Mouse (Mus musculus) T-cell, adult 2 months (primary cell): ENCODE data around the gene Sox6.
"Not testable (repeated sequence)": the region's sequence is repeated elsewhere in the genome, so short reads cannot be mapped to it uniquely, and the experiment has no call there.

Source experiments
- DNase-seq: peaks from one replicate; pipeline ENCODE4 v3.0.0; 2022; ENCODE audit warnings: low spot score

Gene Sox6

DNA sequence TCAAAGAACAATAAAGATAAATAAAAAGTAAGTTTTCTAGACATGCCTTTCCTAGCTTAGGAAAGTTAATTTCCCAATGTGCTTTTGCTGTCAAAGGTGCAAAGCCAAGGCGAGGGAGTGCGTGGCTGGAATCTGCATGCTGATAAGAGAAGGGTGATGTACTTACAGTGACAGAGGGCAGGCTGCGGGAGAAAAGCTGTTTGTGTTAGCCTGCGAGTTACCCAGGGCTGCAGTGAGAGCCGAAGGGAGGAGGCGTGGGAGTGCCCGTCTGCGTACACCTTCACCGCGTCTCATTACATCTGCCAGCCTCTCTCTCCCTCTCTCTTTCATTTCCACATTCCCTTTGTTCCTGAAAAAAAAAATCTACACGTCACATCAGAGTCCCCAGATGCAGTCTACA, at the start of gene Sox6:
Gene Sox6, minus strand, starts transcription at position 286 of the 400 bp plus-strand sequence.
- DNase-seq: no peak

DNA sequence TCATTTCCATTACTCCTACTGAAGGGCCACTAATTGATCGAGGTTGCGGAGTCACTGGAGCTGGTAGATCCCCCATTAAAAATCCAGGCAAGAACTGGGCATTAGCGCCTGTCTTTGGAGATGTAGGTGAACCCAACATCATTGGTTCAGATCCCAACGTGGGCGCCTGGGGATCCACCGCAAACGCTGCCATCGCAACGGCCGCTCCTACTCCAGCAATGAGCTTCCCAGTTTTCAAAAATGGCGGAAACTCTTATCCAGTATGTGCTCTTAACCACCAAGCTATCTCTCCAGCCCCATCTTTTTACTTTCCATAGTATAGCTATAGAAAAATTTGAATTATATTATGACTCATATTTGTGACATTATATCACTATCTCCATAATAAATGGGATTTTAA, 45.8 kb upstream of the Sox6 start, which contains the start of gene Gm4353:
Gene Gm4353, minus strand, starts transcription at position 270 of the 400 bp plus-strand sequence.
- DNase-seq: not testable (repeated sequence)

DNA sequence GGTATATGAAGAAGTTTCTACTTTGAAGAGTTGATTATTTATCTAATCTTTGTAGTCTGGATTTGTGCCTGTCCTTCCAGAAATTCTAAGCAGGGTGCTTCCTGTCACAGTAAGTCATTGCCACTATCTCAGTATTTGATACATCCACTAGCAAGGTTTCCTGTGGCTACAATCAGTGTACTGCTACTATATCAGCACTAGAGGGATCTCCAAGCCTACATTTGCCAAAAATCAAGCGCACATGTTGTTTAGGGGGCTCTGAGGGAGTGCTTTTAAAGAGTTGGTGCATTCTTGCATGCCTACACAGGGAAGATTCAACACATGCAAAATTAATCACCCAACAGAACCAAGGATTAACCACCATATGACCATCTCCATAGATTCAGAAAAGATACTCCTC, 22.1 kb upstream of the Sox6 start:
- DNase-seq: no peak

DNA sequence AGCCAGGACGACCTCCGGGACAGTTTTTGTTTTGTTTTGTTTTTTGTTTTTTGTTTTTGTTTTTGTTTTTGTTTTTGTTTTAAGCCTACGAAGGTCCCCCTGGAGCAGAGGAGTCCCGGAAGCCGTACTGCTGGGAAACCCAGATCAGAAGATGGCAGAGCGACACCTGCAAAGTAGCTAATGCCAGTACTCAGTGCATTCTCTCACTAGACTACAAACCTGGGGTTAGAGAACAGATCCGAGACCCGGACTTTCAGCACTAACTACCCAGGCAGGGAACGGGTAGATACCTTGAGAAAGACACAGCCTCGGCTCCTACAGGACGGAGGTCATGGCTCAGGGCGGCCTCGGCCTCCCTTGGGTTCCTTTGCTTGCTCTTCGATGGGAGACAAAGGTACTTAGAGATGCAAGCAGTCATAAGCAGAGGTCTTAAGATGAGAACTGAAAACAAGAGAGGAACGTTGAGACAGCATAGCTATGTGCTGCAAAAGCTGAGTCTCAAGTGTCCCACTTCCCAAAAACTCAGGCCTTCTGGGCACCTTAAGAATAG, 1.9 kb upstream of the Sox6 start:
- DNase-seq: no peak

DNA sequence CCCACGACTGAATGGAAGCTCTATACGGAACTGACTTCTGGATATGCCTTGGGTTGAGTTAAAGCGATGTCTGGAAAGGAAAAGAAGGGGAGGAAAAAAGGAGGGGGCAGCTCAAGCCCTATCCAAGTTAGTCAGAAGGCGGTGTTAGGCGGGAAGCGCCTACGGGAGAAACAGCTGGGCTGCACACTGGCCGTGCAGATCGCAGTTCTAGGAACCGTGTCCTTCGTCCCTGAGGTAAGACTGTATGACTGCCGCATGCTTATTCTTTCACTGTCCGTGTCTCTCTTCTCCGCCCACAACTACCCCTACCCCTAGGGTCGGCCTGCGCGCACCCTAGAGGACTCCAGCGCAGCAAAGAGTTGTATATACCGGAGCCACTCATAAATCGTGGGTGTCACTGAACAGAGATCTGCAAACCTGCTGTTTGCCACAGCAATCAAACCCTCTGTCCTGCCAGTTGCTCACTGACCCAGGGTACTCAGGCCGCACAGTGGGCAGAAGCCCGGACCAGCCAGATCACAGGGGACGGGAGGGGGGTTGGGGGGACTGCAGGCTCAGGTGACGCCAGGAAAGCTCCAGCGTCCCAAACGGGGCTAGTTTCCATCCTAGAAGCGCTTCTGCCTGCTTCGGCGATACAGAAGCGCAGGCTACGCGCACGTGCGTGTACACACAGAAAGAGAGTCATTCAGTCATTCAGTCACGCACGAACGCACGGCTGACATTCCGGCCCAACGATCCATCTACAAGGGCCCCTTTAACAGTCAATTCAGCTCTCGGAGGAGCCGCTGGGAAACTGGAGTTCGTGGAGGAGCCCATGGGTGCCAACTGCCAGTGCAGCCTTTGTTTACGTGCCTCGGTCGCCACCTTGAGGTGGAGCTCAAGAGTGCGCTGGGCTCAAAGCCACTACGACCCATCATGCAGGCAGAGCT, 1.2 kb upstream of the Sox6 start:
- DNase-seq: peak; percentile 66

DNA sequence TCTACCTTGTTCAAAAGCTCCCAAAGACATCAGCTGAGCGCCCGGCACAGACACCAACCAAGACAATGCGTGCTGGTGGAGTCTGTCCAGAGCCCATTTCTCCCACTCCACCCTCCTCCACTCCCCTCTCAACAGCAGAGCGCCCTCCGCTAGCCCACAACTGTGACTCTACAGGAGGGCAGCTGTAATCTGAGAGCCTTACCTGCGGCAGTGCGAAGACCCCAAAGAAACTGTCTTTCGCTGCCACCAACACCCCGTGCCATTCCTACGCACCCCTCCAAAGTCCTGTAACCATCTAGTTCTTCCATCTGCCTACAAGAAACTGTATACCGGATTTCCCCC, 571 bp upstream of the Sox6 start, which contains the start of gene 1110004F10Rik:
Gene 1110004F10Rik, plus strand, starts transcription at position 202 of the 342 bp plus-strand sequence.
- DNase-seq: no peak

DNA sequence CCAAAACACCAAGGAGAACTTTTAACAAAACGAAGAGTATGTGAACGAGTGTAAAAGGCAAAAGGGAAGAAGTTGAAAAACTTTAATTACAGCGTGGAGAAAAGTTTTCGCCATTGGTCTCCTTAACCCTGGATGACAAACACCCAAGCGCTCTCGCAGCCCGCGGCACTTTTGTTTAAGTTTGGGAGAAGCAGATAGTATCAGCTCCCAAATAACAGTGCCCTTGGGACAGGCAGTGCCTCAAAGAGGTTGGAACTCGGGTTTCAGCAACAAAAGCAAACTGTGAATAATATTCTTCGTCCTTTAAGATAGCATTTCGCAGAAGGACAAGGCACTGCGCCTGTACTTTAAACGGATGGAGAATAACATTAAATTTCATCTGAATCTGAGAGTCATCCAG, 572 bp downstream of the Sox6 start:
- DNase-seq: no peak

DNA sequence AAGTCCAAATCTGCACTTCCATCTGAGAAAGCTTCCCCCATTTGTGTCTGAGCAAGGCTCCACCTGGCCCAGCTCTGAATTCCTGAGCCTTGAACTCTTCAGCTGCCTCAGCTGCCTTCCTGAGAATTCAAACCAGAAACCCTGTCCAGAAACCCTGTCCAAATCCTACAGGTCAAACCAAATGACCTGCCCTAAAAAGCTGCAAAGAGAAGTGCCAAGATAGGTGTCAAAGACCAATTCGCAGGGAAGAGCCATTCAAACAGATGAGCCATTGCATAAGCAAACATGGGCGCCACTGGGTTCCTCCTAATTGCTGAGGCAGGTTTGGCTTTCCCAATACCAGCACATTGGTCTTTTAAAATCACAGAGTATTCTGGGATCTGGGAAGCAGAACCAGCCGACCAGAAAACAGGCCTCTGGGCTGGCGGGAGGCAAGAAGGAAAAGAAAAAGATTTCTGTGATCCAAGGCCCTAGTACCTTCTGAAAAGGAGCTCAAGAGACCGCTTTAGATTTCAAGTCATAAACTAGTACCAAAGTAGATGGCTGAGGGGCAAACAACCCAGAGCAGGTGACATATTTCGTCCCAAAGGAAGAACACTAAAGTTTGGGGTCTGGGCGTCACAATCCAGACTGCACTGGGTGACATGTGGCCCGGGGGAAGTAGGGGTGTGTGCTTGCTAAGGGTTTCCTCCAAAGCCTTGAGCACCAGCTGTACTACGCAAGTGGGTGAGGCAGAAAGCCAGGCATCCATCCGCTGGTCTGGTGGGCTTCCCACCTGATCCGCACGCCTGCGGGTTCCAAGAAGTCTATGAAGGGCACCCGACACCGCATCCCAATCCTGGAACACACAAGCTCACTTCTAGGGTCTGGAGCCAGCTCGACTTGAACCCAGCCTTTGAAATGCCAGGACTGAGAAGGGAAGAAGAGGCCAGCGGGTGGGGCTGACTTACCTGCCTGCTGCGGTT, 1.7 kb downstream of the Sox6 start:
- DNase-seq: no peak

DNA sequence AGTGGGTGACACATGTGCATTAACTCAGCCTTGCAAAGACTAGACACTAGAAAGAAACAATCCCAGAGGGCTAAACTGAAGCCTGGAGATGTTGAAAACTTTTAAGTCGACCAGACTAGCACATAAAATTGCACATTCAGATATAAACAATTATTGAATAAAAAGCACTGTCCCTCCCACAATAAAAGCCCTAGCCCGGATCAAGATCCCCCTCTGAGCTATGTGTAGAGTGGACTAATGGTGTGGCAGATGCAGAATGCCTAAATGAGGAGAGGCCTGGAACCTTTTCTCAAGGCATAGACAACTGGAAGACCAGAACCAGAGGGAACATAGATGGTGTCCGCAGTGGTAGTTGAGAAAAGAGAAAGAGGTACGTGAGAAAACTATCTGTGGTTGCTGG, 3.1 kb downstream of the Sox6 start:
- no peak for DNase-seq

DNA sequence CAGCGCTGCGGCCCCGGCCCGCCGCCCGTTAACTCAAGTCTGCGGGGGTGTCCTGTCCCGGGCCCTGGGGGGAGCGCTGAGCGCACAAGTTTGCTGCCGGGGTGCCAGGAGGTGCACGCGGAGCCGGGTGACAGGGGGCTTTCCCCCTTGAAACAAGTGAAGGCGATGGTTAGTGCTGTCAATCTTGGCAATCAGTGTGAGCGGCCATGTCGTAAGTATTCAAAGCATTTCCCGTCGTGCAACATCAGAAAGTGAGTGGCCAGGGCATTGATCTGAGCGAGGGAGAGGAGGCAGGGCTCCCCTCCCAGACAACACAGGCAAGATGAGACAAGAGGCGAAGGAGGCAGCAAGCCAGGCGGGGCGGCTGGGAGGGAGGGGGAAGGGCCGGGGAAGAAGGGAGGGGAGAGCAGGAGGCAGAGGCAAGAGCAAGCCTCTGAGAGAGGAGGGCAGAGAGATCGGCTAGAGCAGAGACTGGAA, 4.3 kb downstream of the Sox6 start:
- DNase-seq: no peak

DNA sequence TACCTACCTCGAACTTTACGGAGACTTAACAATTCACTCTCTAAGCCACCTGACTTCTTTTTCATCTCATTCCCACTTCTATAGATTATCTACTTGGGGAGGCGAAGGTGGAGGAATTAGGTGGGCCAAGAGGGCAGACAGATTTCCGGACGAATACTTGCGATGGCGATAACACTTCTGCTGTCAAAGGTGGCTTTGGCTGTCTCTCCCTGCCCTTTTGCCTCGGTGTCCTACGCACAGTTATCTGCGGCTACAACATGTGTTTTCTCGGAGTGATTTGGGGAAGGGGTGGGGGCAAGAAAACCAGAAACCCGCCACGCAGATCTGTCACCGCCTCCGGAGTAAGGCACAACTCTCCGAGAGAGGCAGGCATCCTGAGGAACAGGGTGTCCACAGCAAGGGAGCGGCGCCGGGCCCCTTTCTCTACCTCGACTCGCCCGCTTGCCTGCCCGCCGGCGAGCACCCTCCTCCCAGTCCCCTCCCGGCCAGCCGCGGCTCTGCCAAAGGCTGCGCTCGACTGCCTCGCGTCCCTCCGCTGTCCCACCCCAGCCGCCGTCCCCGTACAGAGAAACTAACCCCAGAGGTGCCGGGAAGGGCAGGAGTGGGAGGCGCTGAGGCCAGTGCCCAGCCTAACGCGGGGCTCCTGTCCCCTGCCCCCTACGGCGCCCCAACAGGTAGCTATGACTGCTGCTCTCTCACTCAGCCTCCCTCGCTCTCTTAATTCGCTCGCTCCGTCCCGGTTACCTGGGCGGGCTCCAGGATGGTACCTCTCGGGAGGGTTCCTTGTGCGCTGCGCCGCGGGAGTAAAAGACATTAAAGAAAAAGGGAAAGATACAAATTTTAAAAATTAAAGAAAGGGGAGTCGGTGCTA, 5.0 kb downstream of the Sox6 start:
- DNase-seq: no peak

DNA sequence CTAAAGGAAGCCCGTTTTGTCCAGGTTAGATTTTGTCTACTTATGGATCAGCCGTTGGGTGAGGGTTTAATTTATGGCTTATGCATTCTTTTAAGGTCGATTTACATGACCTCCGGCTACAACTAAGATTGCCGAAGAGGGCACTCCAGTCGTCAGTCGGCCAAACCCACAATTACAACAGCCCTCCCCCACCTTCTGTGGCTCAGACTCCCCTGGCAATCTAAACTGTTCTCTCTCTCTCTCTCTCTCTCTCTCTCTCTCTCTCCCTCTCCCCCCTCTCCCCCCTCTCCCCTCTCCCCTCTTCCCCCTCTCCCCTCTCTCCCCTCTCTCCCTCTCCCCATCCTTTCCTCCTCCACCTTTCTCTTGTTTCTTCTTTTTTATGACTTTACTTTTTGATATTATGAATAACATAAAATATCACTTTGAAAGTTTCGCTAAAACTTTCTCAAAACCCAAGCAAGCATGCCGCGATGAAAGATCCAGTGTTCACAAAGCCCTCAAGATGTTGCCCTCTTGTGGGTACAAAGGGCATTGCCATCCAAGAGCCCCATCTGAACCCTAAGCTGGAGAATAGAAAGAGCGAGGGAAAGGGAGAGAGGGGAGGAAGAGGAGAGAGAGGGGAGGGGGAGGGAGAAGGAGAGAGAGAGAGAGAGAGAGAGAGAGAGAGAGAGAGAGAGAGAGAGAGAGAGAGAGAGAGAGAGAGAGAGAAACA, 5.8 kb downstream of the Sox6 start:
- peak; percentile 53 for DNase-seq

DNA sequence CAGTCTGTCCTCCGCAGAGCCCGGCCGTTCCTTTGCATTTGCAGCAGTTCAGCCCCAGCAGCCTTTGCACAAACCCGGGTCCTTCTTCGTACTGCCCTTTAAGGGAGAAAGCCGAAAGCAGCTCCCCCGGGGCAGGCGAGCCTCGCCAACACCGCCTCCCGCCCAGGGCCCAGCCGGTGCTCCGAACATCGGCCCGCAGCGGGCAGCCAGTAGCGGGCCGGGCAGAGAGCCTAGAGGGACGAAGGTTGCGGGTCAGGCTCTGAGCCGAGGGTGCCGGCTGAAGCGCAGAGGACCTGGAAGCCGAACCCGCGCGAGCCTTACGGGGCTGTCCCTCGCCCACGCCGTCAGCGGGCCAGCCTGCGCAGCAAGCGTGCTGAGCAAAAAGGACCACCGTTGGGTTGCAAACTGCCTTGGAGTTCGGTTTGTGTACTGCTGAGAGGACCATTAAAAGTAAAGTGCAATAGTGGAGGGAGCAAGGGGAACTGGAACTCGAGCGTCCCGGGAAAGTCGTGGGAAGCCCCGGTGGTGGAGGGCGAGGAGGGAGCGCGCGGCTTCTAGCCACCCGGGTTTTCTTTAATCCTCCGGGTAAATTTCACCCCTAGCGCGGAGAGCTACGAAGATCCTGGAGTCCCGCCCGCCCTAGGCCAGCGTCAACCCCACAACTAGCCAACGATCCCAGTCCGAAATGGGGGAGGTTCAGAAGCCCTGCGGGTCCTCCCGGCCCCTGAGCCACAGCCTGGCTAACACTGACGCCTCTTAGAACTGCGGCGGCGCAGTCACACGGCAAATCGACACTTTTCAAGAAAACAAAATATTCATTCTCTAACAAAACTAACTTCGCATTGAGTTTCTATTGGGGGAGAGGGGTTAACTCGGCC, 6.6 kb downstream of the Sox6 start:
- no peak for DNase-seq

DNA sequence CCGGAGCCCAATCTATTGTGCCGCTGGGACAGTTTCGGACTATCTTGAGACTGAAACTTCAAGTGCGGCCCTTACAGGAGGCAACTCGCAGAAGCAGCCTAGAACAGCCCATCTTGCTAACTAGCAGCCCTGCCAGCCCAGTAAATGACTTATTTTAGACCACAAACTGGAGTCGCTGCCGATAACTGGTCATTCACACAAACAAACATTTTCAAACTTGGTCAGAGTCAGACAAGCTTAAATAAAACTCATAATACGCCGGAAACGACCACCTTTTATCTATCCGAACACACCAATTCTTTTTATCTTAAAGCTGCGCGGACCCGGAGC, 7.2 kb downstream of the Sox6 start:
- no peak for DNase-seq

DNA sequence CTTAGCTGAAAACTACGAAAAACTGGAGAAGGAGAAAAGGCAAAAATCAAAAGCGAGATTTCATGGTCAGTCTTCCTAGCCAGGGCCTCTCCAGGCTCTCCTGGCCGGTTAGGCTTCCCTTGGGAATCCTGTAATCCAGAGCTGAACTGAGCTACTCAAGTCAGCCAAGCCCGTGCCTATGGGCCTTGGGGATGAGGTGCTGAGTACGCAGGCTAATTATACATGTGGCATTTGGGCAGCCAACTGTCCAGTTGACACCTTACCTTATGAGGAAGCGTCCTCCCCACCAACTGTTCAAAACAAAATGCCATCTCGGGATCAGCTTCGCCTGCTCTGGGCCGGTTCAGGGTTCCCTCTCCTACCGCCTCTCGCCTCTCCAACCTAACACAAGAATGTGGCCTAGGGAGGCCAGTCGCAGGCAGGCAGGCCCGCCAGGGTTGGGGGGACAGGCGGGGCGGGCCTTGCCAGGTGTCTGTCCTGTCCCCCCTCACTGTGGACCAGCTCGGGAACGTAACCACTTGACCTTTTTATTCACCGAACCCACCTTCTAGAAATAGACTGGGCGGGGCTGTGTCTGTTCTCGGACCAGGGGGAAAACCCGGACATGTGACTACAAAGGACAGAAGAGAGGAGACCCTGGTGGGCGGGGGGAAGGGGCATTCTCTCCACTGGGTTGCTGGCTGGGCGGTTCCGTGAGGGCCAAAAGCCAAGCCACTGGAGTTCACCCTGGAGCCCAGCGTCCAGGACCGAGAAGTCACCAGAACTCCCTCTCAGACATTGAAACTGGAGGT, 7.8 kb downstream of the Sox6 start:
- no peak for DNase-seq

DNA sequence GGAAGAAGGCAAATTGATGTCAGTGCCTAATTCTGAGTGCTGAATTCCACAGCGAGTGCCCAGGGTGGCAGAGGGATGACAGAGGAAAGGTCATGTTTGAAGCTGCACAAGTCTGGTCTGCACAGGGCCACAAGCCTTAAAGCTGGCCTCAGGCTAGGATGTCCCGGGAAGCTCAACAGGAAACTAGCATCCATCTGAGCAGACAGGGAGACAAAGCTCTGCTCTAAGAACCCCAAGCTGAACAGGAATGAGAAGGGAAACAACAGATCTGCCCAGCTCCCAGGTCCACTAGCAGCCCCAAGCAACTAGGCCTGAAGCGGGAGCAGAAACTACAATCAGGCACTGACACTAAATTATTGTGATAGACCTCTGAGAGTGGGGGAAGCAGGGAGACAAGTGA, 8.6 kb downstream of the Sox6 start:
- no peak for DNase-seq

DNA sequence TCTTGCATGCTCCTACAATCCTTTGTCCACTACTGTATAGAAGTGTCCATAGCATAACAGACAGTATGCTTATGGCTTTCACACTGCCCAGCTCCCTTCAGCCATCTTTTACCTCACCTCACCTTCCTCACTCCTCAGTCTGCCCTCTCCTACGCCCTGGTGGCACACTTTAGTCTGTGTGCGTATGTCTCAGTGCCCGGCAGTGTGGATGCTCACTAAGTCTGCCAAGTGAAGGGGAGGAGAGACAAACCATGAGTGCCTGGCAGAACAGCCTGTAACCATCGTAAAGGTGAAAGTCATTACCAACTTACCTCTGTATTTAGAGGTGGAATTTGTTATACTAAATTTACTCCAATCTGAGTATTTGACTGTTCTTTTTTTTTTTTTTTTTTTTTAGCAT, 35.9 kb downstream of the Sox6 start:
- no peak for DNase-seq

DNA sequence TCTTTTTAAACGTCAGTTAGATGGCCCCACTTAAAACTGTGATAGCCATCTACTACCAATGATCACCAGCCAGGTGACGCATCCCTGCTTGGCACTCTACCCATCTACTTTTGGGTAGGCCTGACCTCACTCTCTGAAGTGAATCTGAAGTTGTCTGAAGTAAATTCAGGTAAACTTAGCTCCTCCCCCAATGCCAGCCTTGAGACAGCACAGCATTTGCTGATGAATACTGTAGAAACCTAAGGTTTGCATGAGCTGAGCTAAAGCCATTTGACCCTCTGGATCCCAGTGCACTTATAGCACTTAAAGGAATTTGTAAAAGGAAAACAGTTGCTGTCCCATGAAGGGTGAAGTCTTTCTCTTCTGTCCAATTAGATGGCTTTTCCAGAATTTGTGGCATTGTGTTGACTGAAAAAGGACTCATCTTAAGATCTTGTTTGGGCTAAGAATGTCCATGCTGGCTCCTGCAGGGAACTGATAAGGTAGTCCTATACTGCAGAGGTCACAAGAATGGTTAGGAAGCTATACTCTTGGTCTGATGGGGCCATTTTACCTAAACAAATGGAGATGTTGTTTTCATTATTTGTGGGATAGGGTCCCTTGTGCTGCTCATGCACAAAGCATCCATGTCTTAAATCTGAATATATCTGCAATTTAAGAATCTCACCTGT, 50.4 kb downstream of the Sox6 start:
- DNase-seq: no peak
